Mouse (Mus musculus): Measurements from ENCODE around the gene Frmd5. TPM values are rescaled to one million over a fixed set of nuclear protein-coding genes. Genes with fewer than 3 reads are reported as not detected.
A peak's percentile ranks its signal among the peaks of the same experiment; 100 is the strongest.

Frmd5 gene
- total RNA-seq, 2 experiments from 2014 or later, result 161 to 204 TPM

DNA sequence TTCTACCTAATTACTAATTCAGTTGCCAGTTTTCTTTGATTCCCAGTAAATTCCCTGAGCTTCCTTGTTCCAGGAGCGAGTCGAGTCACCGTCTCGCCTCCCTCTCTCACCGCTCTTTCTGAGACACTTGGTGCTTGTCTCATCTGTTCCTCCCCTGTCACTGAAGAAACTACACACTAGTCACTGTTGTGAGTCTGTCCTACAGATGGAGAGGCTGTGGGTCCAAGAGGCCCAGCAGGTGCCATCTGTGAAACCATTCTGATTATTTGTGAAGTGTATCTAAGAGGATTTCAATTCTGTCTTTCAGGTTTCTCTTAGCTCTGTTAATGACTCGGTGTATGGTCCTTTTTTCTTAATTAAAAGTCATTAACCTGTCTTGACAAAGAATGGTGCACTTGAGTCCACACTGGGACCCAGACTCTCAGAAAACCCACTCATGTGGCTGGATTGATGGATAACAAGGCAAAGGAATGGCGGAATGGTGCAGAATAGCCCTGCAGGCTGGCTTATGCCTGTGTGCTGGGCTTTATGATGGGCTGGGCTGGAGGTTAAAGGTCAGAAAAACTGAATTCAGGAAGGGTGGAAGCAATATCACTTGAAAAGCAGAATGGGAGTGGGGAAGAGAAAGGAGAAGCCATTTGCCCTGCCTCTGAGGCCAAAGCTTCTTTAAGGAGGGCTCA, 186.2 kb downstream of the Frmd5 start:
- DNase-seq, result no peak

DNA sequence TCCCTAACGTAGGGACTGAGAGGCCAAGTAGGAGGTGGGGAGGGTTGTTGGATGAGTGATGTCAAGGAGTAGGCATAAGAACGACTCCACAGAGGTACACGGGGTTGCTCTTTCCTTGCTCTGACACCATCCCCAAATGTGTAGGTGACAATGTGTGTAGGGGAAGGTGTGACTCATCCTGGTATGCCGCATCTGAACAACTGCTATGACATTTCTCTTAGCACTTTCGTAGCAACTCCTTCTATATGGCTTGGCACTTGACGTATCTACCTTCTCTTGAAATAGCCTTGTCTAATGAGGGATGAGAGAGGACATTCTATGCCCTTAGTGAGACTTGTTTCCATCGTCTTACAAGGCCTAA, 191.7 kb downstream of the Frmd5 start:
- no peak for DNase-seq

DNA sequence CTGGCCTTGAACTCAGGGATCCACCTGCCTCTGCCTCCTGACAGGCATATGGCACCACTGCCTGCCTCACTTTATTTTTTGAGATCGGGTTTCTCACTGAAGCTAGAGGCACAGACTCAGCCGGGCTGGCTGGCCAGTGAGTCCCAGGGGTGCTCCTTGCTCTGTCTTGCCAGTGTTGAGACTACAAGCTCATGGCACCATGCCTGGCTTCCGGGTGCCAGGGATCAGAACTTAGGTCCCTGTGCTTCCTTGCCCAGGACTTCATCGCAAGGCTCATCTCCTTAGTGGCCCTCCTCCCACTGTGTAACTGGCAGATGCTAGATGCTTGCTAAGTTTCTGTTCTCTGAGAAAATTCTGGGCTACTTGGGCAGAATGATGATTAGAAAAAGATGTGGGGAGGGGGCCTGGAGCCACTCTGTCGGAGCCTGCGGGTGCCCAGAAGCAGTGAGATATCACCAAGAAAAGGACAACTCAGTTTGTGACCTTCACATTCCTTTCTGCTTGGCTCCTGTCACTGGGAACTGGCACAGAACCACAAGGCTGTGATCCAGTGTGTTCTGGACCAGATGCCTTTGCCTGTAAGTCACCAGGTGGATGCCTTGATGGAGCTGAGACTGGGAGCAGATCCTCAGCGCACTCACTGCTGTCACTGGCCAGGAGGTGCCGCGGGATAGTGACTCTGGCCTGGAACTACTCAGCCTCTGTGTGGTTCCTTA, 192.2 kb downstream of the Frmd5 start:
- peak; percentile 36 for DNase-seq

DNA sequence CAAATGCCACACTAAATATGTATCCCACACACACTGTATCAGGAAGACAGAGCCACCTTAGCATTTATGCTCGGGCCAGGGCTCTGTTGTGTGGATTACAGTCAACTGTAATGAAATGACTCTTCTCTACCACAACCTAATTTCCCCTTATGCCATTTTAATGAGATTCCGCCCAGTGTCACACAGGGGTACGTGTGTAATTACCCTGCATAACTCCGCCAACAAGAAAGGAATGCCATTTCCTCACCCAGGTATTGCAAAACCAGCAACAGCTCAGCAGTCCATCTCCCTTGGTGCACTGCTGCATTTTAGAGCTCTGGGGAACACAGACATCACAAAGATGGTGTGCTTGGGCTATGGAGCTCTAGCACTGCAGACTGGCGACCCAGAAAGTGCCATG, 194.8 kb downstream of the Frmd5 start:
- DNase-seq, result no peak

DNA sequence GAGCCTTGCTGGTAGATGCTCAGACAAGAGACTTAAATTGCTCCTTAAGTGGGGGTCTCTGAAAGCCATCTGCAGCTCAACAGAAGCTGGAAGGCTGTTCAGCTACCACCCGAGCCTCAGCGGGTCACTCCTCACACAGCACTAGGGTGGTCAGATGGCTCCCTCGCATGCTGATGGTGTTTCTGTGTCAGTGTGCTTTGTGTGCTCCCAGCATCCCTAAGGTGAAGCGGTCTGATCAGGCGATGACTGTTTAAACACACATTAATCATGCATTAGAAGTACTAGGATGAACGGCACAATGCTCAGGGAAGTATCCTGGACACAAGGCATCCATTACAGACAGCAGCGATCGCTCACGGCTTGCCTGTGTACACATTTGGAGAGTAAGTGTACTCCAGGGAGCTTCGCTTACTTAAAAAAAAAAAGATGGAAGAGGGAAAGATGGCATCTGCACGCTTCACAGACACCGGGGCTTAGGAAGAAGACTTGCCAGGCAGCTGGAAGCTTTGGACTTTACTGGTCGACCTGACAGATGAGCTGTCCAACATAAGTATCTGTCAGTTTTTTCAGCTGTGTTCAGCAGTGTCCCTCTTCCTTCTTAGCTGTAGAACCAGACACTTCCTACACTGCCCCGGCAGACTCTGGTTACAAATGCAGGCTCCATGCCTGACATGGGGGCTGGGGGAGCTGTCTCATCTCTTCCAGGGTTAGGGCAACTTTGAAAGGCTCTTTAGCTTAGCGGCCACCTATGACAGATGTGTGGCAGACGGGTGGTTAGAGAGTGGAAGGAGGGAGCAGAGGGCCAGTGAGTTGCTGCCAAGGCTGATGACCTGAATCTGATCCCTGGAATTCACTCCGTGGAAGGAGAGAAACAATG, 196.6 kb downstream of the Frmd5 start:
- no peak for DNase-seq

DNA sequence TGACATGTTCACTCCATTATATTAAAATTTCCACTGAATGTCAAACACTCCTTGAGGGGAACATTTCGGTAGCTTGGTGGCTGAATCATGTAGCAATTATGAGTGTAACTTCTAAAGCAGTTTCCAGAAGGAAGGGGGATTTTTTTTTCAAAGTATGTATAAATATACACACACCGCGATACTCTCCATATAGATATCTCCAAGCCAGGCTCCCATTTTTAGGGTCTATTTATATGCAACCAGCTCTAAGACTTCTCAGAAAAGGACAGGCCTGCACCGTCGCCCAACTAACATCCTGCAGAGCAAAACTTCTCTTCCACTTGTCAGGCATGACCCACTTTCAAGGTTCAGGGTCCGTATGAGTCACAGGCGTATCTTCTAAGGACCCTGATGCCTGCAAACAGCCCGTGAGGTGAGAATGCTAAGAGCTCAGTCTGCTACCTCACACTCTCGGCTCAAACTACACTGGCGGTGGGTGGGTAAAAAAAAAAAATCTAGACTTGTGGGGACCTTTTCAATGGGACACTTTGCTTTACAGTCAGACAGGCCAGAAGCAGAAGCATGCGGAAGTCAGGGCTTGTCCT, 197.7 kb downstream of the Frmd5 start:
- DNase-seq, result no peak

DNA sequence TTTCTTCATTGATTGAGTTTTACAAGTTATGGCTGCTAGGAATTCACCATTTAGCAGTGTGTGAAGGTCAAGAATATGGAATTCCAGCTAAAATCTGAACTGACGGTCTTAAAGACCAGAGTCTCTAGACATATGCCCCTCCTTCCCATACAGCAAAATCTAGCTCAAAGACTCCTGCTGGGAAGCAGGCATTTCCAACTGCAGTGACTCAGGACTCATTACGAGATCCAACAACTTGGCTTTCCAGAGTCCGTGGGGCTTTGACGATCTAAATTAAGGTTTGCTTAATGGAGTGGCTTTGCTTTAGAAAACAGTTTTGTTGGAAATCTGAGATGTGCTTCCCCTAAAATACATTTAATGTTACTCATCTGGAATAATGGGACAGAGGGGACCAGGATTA, 204.5 kb downstream of the Frmd5 start:
- no peak for DNase-seq

DNA sequence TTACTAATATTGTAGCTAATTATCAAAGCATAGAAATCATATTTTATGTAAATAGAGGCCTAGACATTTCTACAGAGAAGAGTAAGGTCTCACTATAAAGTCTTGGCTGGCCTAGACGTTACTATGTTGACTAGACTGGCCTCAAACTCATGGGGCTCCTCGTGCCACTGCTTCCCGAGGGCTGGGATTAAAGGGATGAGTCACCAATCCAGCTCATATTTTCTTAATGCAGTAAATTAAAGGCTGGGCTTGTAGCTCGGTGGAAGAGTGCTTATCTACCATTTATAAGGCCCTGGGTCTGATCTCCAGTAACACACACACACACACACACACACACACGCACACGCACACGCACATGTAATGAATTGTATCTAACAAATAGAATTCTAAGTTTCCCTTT, 205.3 kb downstream of the Frmd5 start:
- DNase-seq, result no peak

DNA sequence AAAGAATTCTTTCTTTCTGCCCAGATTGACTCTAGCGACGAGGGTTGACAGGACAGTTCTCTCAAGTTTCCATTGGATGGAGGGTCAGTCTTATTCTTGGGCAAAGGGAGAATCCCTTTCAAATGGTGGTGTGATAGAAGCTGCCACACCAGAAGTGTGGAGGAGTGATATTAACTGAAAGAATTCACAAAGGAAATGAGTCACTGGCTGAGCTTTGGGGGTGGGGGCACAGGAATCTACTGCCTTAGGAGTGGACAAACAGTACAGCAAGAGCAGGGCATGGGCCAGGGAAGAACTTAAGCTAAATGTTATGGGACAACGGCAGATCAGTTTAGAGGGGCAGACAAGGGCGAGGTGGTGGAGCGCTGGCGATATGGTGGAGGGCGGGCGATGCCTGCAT, 206.2 kb downstream of the Frmd5 start:
- DNase-seq, result no peak

DNA sequence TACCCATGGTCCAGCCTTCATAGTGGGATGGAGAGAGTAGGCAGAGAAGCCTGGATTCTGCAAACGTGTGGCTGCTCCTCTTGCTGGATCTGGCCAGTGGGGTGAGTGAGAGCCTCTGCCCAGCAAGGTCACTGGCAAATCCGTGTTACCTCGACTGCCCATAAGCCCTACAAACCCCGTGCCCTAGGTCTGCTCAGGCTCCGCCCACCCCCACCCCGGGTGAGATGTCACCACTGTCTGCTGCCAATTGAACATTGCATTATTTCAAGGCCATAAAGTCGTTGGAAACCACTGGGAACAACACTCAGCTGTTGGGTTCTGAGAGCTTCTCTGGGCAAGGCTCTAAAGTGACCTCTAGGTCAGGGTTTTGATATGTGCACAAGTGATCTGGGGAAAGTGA, 208.6 kb downstream of the Frmd5 start:
- DNase-seq, result no peak

DNA sequence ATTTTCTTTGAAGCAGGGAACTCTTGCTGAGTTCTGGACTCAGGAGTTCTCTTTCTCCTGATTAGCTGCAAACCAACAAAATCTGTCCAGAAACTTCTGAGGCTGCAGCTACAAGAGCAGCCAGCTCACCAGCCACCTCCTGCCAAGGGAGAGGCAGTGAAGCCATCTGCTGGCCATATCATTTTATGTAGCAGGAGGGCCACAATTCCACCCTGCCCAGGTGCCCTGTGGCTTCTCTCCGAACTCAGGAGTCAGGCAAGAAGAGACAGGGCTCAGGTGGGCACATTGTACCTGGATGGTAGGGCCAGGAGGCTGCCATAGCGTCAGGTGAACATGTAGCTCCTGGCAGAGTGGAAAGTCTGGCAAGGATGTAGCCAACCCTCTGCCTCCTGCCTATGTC, 210.3 kb downstream of the Frmd5 start:
- DNase-seq, result peak; percentile 25

DNA sequence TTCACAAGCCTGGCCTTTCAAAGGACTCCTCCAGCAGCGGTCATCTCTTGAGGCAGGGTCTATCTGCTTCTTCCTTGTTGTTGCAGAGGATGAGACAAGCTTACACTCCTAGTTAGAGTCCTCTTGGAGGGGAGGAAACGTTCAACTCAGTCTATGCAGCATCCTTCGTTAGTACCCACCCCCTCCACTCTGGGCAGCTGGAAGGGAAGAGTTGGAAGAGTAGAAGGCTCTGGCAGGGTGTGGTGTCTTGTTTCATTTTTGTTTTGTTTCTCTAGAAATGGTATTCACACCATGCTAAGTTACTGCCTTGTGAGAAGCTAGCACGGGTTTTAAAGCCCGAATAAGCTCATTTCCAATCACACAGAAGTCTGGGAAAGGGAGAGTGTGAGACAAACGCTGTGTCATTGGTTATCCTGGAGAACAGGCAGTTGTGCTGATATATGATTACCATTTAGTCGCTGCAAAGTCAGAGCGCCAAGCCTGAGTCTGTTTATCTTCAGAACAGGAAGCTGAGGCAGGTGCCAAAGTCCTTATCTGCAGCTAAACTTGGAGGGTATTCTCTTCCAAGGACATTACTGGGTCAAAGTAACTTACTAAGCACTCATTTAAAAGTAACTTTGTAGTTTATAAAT, 212.1 kb downstream of the Frmd5 start:
- DNase-seq, result peak; percentile 49

DNA sequence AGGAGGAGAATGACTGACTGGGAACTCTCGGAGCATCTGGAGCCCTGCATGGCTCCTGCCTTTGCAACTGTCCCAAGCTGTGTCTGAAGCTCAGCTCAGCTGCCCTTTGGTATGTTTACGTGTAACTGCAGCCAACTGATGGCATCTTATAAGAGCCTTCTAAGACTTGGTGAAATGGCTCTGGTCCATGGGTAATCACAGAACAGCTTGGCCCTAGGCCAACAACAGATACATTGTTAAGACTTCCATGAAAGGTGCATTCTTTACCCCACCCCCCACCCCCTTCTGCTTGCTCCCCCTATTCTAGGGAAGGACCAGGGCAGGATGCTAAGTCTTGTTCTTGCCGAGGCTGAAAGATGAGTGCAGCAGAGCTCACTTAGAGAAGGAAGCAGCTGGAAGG, 212.8 kb downstream of the Frmd5 start:
- no peak for DNase-seq

DNA sequence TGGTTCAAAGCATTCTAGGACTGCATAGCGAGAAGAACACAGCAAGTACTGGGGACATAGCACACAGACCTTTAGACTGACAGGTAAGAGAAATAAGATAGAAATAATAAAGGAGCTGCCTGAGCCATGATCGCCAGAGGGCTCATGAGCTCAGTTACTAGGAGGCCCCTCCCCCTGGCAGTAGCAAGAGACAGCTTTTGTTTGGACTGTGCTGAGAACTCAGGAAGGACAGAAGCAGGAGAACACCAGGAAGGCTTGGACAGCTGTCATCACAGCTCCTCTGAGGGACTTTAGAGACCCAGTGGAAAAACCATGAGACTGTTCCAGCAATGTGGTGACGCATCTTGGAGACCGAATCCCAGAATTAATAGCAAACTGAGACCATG, 218.6 kb downstream of the Frmd5 start:
- DNase-seq, result peak; percentile 49

DNA sequence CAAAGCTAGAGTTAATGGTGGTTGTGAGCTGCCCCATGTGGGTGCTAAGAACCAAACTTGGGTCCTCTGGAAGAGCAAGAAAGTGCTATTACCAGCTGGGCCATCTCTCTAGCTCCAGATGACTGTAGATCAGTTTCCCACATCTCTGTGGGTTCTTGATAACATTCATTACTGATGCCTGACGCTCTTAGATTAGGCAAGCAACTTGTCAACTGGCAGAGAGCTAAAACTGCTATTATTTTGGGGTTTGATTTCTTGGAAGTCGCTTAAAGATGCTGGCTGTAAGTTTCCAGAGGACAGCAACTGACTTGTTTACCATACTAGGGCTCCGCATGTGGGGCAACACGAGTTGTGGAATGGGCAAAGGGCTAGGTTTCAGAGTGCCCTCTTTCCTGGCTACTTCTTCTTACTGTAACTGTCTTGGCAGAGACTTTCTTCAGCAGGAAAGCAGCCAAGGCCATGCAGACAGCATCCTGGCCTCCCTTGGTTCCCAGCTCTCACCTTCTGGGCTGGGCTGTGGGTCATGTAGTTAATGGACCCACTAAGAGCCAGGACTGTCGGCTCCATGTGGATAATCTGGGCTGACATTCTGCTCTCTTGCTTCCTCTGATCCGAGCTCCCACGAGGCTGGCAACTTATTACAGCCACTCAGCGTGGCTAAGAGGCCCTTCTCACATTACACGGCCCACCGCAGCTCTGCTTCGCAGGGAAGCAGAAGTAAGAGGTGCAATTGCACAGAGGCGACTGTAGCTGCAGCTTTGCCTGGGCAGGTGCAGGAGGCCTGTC, 219.2 kb downstream of the Frmd5 start:
- no peak for DNase-seq

DNA sequence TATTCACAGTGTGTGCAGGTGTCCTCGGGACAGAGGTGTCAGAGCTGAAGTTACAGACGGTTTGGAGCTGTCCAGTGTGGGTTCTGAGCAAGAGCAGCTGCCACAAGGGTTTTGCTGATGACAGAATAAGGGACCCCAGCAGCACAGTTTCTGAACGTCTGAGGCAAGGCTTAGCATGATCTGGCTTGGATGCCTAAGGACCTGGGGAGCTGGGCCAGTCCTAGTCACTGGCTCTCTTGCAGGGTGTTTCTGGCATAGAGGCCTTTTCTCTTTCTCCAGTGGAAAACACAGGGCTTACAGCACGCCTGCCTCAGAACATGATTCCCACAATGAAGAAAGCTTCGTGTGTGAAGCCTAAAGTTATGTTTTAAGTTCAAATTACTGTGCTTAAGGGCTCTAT, 222.2 kb downstream of the Frmd5 start:
- DNase-seq, result peak; percentile 21

DNA sequence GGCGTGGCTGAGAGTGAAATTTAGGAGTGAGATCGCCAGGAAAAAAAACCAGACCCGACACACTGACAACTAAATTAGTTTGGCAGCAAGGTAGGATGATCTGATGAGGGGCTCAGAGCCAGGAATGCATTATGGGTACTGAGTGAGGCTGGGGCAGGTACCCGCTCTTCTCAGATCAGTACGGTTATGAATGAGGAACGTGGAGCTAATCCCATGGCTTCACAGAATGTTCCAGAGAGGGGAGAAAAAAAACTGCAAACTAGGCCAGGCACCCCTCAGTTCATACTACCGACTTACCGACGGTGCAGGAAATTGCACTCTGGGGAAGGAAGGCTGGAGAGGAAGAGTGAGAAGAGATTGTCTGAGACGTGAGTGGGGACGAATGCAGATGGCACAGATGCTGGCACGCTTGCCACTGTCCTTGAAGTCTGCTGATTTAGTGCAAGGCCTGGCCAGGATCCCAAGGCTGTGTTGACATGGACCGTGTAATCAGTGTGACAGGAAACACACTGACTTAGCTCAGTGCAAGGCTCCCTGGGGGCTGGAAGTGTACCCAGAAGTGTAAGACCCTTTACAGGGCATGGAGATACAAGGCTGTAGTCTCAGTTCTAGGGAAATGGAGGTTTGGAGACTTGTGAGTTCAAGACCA, 223.3 kb downstream of the Frmd5 start:
- peak; percentile 63 for DNase-seq

DNA sequence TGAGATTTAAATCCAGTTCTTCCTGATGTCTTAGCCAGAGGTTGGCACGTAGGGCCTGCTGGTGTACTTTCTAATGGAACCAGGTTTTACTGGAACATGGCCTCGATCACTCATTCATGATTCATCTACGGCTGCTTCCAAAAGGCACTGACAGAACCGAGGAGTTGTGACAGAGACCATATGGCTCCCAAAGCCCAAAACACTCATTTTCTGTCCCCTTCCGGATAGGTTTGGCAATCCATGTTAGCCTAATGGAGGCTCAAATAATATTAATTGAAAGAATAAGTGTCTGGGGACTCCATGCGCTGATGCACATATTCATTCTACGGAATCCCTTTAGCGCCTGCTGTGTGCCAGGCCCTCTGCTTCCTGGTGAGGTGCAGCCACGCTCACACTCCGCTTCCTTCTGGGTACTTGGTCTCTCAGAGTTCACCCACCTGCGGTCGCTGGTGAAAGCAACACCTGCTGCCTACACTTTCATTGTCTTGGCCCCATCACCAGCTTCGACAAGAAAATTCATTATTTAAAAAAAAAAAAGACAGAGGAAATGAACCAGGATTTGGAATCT, 224.0 kb downstream of the Frmd5 start:
- no peak for DNase-seq

DNA sequence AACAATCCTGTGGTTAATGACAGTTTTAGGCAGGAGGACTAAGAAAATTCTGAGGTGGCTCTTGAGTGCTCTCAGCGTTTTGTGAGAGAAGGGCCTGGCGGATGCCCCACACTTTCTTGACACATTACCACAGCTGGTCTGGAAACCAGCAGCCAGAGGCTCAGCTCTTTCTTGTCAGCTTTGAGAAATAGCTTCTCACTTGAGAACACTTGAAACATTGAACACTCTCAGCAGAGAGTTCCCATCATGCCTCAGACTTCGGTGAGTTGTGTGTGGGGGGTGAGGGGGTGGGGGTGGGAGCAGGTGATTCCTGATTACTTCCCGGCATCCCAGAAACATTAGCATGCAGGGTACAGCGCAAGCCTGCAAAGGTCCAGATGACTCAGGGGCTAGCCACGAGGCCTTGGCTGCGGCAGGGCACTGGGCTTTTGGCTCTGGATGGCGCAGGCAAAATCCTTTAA, 231.1 kb downstream of the Frmd5 start:
- no peak for DNase-seq

DNA sequence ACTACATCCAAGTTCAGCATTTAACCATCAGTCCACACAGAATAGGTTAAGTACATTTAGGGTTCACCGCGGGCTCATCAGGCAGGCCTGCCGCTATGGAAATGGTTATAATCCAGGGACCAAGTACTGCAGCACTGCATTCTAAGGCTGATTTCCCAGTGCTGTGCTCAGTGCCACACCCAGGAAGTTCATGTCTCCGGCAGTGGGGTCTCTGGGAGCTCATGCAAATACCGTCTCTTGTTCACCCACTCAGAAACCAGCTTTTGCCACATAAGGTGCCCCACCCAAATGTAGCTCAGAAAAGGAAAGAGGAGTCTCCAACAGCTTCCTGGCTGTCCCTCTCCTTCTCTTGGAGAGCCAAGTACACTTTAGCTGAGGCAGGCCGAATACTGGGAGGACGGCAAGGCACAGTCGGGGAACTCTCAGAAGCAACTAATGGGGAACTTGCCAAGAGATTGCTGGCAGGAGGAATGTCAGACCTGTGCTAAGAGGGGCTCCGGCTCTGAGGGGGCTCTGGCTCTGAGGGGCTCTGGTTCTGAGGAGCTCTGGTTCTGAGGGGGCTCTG, 232.7 kb downstream of the Frmd5 start:
- DNase-seq, result no peak

Data from heart, postnatal 4 days (tissue).